Mouse (Mus musculus): ENCODE data around the gene Iqch.

DNA sequence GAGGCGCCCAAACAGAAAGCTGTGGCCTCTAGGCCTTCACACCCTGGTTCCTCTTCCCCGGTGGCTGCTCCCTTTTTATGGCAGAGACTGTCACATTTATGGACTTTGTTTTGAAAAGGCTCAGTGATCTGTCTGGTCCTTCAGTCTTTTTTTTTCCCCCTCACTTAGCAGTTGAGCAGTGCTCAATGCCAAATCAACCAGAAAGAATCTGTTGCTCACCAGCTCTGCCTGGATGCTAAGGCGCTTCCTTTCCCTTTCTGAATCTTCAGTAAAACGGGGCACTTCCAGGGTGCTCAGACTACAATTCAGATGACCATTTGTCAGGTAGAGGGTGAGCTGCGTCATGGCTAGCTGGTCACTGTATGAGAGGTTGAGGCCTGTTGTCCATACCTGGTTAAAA is 148.0 kb downstream of the Iqch start:
- TF ChIP-seq POLR2A (IDR thresholded peaks at IDR 0.05; ENCODE audit: insufficient read depth, low read length): no peak
- TF ChIP-seq CTCF (IDR thresholded peaks at IDR 0.05; ENCODE audit: low read depth, low read length): no peak
